Mouse (Mus musculus): ENCODE measurements around the gene Fam83g. TPM values are rescaled to one million over a fixed set of nuclear protein-coding genes. Genes with fewer than 3 reads are reported as not detected.
"Not testable (repeated sequence)": the region's sequence is repeated elsewhere in the genome, so short reads cannot be mapped to it uniquely, and the experiment has no call there.

Fam83g gene
- total and polyA plus RNA-seq, 2 experiments = 1.0 to 1.4 TPM

DNA sequence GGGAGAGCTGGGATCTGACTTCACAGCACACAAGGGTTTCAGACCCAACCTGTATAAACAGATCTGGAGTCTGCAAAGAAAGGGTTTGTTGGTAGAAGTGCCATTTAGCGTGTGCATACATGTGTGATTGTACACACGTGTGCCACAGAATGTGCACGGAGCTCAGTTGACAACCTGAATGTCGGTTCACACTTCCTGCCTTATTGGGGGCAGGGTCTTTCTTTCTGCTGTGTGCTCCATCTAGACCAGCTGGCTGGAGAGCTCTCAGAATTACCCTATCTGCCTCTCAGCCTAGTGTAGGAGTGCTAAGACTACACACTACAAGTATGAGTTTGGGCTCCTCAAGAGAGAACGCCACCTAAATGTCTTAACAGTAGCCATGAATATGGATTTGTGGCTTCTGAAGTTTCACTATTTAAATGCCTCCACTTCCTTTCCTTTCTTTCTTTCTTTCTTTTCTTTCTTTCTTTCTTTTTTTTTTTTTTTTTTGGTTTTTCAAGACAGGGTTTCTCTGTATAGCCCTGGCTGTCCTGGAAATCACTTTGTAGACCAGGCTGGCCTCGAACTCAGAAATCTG is 44.2 kb upstream of the Fam83g start:
- no peaks in the 10 kb centered on the region for H3K36me3 ChIP-seq (ENCODE audit: control insufficient read depth, insufficient read depth, low read length)
- H3K4me1 ChIP-seq (ENCODE audit: control insufficient read depth, insufficient read depth, low read length) = peaks cover 3% of the 10 kb centered on the region; the same call in 1 of the 2 replicates
- no peaks in the 10 kb centered on the region for H3K79me2 ChIP-seq (ENCODE audit: control insufficient read depth, insufficient read depth, low read length)
- WGBS = 96% methylated on average over 6 of the region's 6 CpGs
- DNase-seq (ENCODE audit: extremely low read depth, low read depth, low spot score) = no peak
- no peak overlapping the region for H3K27ac ChIP-seq (replicated peaks; ENCODE audit: insufficient read depth, low read depth, low read length)
- TF ChIP-seq CTCF (IDR thresholded peaks at IDR 0.05; ENCODE audit: low read depth, low read length) (no peak), POLR2A (IDR thresholded peaks at IDR 0.05; ENCODE audit: extremely low read depth, insufficient read depth, low read length) (no peak)
- no peak overlapping the region for H3K4me3 ChIP-seq (ENCODE audit: insufficient read depth, low read depth, low read length)
- no peak overlapping the region for H3K9ac ChIP-seq (ENCODE audit: low read depth, low read length)
- no peaks in the 10 kb centered on the region for H3K27me3 ChIP-seq (ENCODE audit: control insufficient read depth, insufficient read depth, low read length)

DNA sequence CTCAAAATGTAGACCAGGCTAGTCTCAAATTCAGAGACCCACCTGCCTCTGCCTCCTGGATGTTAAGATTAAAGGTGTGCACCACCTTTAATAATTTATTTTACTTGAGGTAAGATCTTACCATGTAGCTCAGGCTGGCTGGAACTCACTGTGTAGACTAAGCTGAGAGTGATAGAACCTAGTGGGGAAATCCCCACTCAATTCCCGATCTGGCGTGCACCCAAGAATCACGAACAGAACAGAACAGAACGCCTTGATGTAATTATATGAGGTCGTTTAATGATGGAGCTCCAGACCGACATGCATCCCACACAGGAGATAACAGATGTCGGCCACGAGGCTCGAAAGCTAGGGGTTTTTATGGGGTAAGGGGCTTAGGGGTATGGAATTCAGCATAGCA is 43.3 kb upstream of the Fam83g start:
- H3K4me1 ChIP-seq (ENCODE audit: control insufficient read depth, insufficient read depth, low read length) = not testable (repeated sequence)

DNA sequence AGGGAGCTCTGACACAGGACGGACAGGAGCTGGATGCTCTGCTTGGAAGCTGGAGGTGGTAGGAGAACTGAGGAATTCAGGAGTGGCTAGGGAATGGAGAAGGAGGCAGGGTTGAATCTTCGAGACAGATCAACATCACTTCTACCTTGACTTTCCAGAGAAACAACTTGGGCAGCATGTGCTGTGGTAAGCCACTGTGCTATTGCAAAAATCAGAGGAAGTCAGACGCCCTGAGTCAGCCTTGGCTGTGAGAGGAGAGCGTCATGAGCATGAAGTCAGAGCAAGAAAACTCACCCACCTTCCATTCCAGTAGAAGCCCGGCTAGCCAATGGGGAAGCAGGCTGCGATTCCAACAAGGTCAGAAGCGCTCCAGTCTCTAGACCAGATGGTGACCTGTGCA is 41.8 kb upstream of the Fam83g start:
- no peaks in the 10 kb centered on the region for H3K27me3 ChIP-seq (ENCODE audit: control insufficient read depth, insufficient read depth, low read length)
- H3K36me3 ChIP-seq (ENCODE audit: control insufficient read depth, insufficient read depth, low read length) = no peaks in the 10 kb centered on the region
- WGBS = 86% methylated on average over 7 of the region's 7 CpGs
- no peak for DNase-seq (ENCODE audit: extremely low read depth, low read depth, low spot score)
- H3K9ac ChIP-seq (ENCODE audit: low read depth, low read length) = no peak overlapping the region
- no peaks in the 10 kb centered on the region for H3K79me2 ChIP-seq (ENCODE audit: control insufficient read depth, insufficient read depth, low read length)
- H3K4me3 ChIP-seq (ENCODE audit: insufficient read depth, low read depth, low read length) = no peak overlapping the region
- H3K27ac ChIP-seq (replicated peaks; ENCODE audit: insufficient read depth, low read depth, low read length) = no peak overlapping the region
- TF ChIP-seq POLR2A (IDR thresholded peaks at IDR 0.05; ENCODE audit: extremely low read depth, insufficient read depth, low read length) (no peak), CTCF (IDR thresholded peaks at IDR 0.05; ENCODE audit: low read depth, low read length) (no peak)
- peaks cover 3% of the 10 kb centered on the region; the same call in 1 of the 2 replicates for H3K4me1 ChIP-seq (ENCODE audit: control insufficient read depth, insufficient read depth, low read length)

More for the DNA sequence above, 43.3 kb upstream of the Fam83g start:
- H3K27me3 ChIP-seq (ENCODE audit: control insufficient read depth, insufficient read depth, low read length); H3K27ac ChIP-seq (replicated peaks; ENCODE audit: insufficient read depth, low read depth, low read length); H3K36me3 ChIP-seq (ENCODE audit: control insufficient read depth, insufficient read depth, low read length); H3K4me3 ChIP-seq (ENCODE audit: insufficient read depth, low read depth, low read length); DNase-seq (ENCODE audit: extremely low read depth, low read depth, low spot score); H3K79me2 ChIP-seq (ENCODE audit: control insufficient read depth, insufficient read depth, low read length); H3K9ac ChIP-seq (ENCODE audit: low read depth, low read length): not testable (repeated sequence)
- WGBS = 69% methylated on average over 9 of the region's 9 CpGs

- Histone ChIP-seq H3K79me2 (ENCODE audit: control insufficient read depth, insufficient read depth, low read length) (no peaks in the 10 kb centered on the region), H3K4me1 (ENCODE audit: control insufficient read depth, insufficient read depth, low read length) (peaks cover 3% of the 10 kb centered on the region; the same call in 1 of the 2 replicates), H3K4me3 (ENCODE audit: insufficient read depth, low read depth, low read length) (no peak overlapping the region), H3K9ac (ENCODE audit: low read depth, low read length) (no peak overlapping the region), H3K36me3 (ENCODE audit: control insufficient read depth, insufficient read depth, low read length) (no peaks in the 10 kb centered on the region), H3K27ac (replicated peaks; ENCODE audit: insufficient read depth, low read depth, low read length) (no peak overlapping the region), H3K27me3 (ENCODE audit: control insufficient read depth, insufficient read depth, low read length) (no peaks in the 10 kb centered on the region)
- WGBS = 47% methylated on average over 5 of the region's 5 CpGs
- TF ChIP-seq CTCF (IDR thresholded peaks at IDR 0.05; ENCODE audit: low read depth, low read length) (no peak), POLR2A (IDR thresholded peaks at IDR 0.05; ENCODE audit: extremely low read depth, insufficient read depth, low read length) (no peak)
- DNase-seq (ENCODE audit: extremely low read depth, low read depth, low spot score) = peak; percentile 89
These were observed 40.5 kb upstream of the Fam83g start for GRCm38 (mm10) chr11:61643184-61643961.

DNA sequence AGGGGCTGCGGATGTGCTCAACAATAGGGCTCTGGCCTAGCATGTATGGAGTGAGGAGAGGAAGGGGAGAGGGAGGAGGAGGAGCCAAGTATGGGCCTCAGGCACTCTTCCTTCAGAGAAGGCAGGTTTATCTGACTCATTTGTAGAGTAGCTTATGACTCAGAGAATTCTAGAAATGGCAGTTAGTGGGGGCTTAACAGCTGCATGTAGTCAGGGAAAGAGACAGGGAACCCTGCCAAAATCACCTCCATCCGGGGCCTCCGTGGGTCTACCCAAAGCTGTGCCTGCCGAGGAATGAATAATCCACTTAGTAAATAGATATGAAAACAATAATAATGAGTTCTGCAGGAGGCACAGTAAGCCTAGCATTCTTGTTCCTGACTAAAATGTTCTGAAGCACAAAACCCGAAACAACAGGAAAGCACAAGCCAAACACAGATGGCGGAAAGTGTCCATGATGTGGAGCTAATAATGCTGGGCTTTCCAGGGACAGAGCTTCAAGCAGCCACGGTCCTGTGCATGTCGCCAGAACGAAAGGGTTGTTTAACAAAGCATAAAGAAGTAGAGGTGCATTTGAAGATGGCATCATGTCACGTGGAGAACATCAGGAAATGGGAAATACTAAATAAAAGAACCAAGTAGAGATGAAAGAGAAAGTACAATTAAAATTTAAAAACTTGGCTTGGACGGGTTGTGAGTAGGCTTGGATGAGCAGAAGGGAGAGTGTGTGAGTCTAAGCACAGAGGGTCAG is 39.1 kb upstream of the Fam83g start:
- H3K27ac ChIP-seq (replicated peaks; ENCODE audit: insufficient read depth, low read depth, low read length) = no peak overlapping the region
- TF ChIP-seq POLR2A (IDR thresholded peaks at IDR 0.05; ENCODE audit: extremely low read depth, insufficient read depth, low read length) (no peak), CTCF (IDR thresholded peaks at IDR 0.05; ENCODE audit: low read depth, low read length) (no peak)
- H3K27me3 ChIP-seq (ENCODE audit: control insufficient read depth, insufficient read depth, low read length) = no peaks in the 10 kb centered on the region
- no peaks in the 10 kb centered on the region for H3K79me2 ChIP-seq (ENCODE audit: control insufficient read depth, insufficient read depth, low read length)
- no peak overlapping the region for H3K9ac ChIP-seq (ENCODE audit: low read depth, low read length)
- peaks cover 2% of the 10 kb centered on the region; the same call in 1 of the 2 replicates for H3K4me1 ChIP-seq (ENCODE audit: control insufficient read depth, insufficient read depth, low read length)
- no peak for DNase-seq (ENCODE audit: extremely low read depth, low read depth, low spot score)
- no peaks in the 10 kb centered on the region for H3K36me3 ChIP-seq (ENCODE audit: control insufficient read depth, insufficient read depth, low read length)
- H3K4me3 ChIP-seq (ENCODE audit: insufficient read depth, low read depth, low read length) = no peak overlapping the region
- 87% methylated on average over 11 of the region's 11 CpGs for WGBS
